Mouse (Mus musculus) lung, adult 2 months (tissue): ENCODE data around the gene Cyren.

Source experiments
- CTCF ChIP-seq: fragments of 200-500 bp; IDR thresholded peaks from 2 replicates; pipeline ENCODE4 v1.5.1; 2011; ENCODE audit warnings: mild to moderate bottlenecking, low read length, control low read depth; ENCODE audit not compliant: insufficient read depth
- POLR2A ChIP-seq: fragments of 200-500 bp; IDR thresholded peaks from 2 replicates; pipeline ENCODE4 v1.6.1; 2011; ENCODE audit warnings: low read depth, mild to moderate bottlenecking, control low read depth, low read length, borderline replicate concordance; ENCODE audit errors: extremely low read depth

DNA sequence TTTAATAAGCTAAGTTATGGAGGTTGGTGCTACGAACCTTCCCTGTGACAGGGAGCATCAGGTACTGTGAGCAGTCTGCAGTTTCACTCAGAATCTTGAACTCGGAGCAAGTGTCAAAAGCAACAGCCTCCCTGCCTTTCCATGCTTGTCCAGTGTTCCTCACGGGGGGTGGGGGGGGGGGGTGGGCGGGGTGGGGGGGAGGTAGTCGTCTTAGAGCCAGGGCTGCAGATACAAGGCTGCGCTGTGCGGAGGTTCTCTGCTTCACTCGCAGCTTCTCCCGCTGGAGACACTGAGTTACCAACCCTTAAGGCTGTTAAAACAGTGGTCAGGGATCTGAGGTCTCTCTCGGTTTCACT, 9.9 kb downstream of the Cyren start:
- TF ChIP-seq POLR2A (no peak), CTCF (no peak)
